Mouse (Mus musculus): ENCODE results near the gene Hnrnpf.

Hnrnpf gene

GRCm38 (mm10) chr6:117920659-117921640 lies 20.8 kb downstream of the Hnrnpf start:
- DNase-seq (ENCODE audit: low spot score in 2 of 2), result peak; percentile 24 to 35

GRCm38 (mm10) chr6:117922041-117922440 lies 21.9 kb downstream of the Hnrnpf start:
- DNase-seq (ENCODE audit: low spot score in 2 of 2), result no peak

GRCm38 (mm10) chr6:117926871-117927491 lies 26.9 kb downstream of the Hnrnpf start:
- no peak for DNase-seq (ENCODE audit: low spot score in 2 of 2)

GRCm38 (mm10) chr6:117927955-117928354 lies 27.8 kb downstream of the Hnrnpf start:
- DNase-seq (ENCODE audit: low spot score in 2 of 2), result no peak

- no peak for DNase-seq (ENCODE audit: low spot score in 2 of 2)
Observed at GRCm38 (mm10) chr6:117928746-117929145, 28.6 kb downstream of the Hnrnpf start.

- DNase-seq (ENCODE audit: low spot score in 2 of 2), result no peak
Observed at GRCm38 (mm10) chr6:117929945-117930655, 30.0 kb downstream of the Hnrnpf start.

- DNase-seq (ENCODE audit: low spot score in 2 of 2), result no peak
Observed at GRCm38 (mm10) chr6:117932325-117933051, 32.4 kb downstream of the Hnrnpf start.

GRCm38 (mm10) chr6:117934301-117934700 lies 34.2 kb downstream of the Hnrnpf start:
- DNase-seq (ENCODE audit: low spot score in 2 of 2), result no peak

GRCm38 (mm10) chr6:117935681-117936612 lies 35.8 kb downstream of the Hnrnpf start:
- no peak for DNase-seq (ENCODE audit: low spot score in 2 of 2)

- no peak for DNase-seq (ENCODE audit: low spot score in 2 of 2)
Observed at GRCm38 (mm10) chr6:117937222-117937932, 37.3 kb downstream of the Hnrnpf start, which contains the start of gene Fxyd4. TSS of gene Fxyd4 (minus strand) at chr6:117937692.

GRCm38 (mm10) chr6:117938951-117939350 lies 38.8 kb downstream of the Hnrnpf start:
- no peak for DNase-seq (ENCODE audit: low spot score in 2 of 2)

GRCm38 (mm10) chr6:117942769-117943168 lies 42.6 kb downstream of the Hnrnpf start:
- no peak for DNase-seq (ENCODE audit: low spot score in 2 of 2)

GRCm38 (mm10) chr6:117943899-117944298 lies 43.8 kb downstream of the Hnrnpf start:
- DNase-seq (ENCODE audit: low spot score in 2 of 2), result no peak

- DNase-seq (ENCODE audit: low spot score in 2 of 2), result no peak
Observed at GRCm38 (mm10) chr6:117952330-117952729, 52.2 kb downstream of the Hnrnpf start.

- DNase-seq (ENCODE audit: low spot score in 2 of 2), result no peak
Observed at GRCm38 (mm10) chr6:117956161-117956560, 56.0 kb downstream of the Hnrnpf start.

- no peak for DNase-seq (ENCODE audit: low spot score in 2 of 2)
Observed at GRCm38 (mm10) chr6:117956851-117957501, 56.9 kb downstream of the Hnrnpf start.

- DNase-seq (ENCODE audit: low spot score in 2 of 2), result no peak
Observed at GRCm38 (mm10) chr6:117963201-117963600, 63.1 kb downstream of the Hnrnpf start.

- DNase-seq (ENCODE audit: low spot score in 2 of 2), result no peak
Observed at GRCm38 (mm10) chr6:117966729-117967128, 66.6 kb downstream of the Hnrnpf start.

All from heart, adult 9 months (tissue).